Mouse (Mus musculus) lung, embryonic 14.5 days (tissue): ENCODE results near the gene Wasf1. TPM values are rescaled to one million over a fixed set of nuclear protein-coding genes. Genes with fewer than 3 reads are reported as not detected.

Source experiments
- ATAC-seq: fragments of 200-750 bp; cut with Nextera tagmentation; 2 replicates; pipeline ENCODE4 v1.8.0; 2017; ENCODE audit warnings: mild to moderate bottlenecking, moderate TSS enrichment, moderate library complexity; ENCODE audit not compliant: insufficient read depth
- DNase-seq: peaks from one replicate; pipeline ENCODE4 v3.0.0-alpha.2; 2015
- H3K27ac ChIP-seq: fragments of 300-500 bp; sonication (generic); 2 replicates; pipeline ENCODE4 v1.5.1; 2014; ENCODE audit warnings: low read depth, mild to moderate bottlenecking, moderate library complexity
- H3K27me3 ChIP-seq: fragments of 300-500 bp; sonication (generic); 2 replicates; pipeline ENCODE4 v1.6.1; 2014; ENCODE audit warnings: low read length, control low read depth; ENCODE audit not compliant: insufficient read depth
- H3K36me3 ChIP-seq: fragments of 300-500 bp; sonication (generic); 2 replicates; pipeline ENCODE4 v1.6.1; 2014; ENCODE audit warnings: control low read depth; ENCODE audit not compliant: insufficient read depth
- H3K4me1 ChIP-seq: fragments of 300-500 bp; sonication (generic); 2 replicates; pipeline ENCODE4 v1.6.1; 2014; ENCODE audit warnings: antibody characterized with exemption, control low read depth; ENCODE audit not compliant: insufficient read depth
- H3K4me2 ChIP-seq: fragments of 300-500 bp; sonication (generic); 2 replicates; pipeline ENCODE4 v1.6.1; 2014; ENCODE audit warnings: mild to moderate bottlenecking
- H3K4me3 ChIP-seq: fragments of 300-500 bp; sonication (generic); 2 replicates; pipeline ENCODE4 v1.5.1; 2014; ENCODE audit warnings: low read depth, low read length
- H3K9ac ChIP-seq: fragments of 300-500 bp; sonication (generic); 2 replicates; pipeline ENCODE4 v1.6.1; 2014
- H3K9me3 ChIP-seq: fragments of 300-500 bp; sonication (generic); 2 replicates; pipeline ENCODE4 v1.6.1; 2016; ENCODE audit warnings: low read depth, low read length, control low read depth
- CTCF ChIP-seq: IDR thresholded peaks from 2 replicates; pipeline ENCODE4 v1.5.1; 2016; ENCODE audit warnings: antibody characterized with exemption, low read depth
- WGBS: fragments of 180-500 bp; shearing (Covaris S2); extraction: QIAGEN DNeasy Blood & Tissue Kit; methylation state at CpG from one replicate; pipeline ENCODE4 v1.1.7; 2014; 5-methylcytosine and 5-hydroxymethylcytosine counted together
- polyA plus RNA-seq: library from polyadenylated mRNA; unstranded; fragments of >200 nt; fragmentation: Nextera tagmentation; extraction: Ambion mirVana; gene quantifications from 2 replicates; pipeline ENCODE4 v1.2.1, GENCODE M21; 2014

Wasf1 gene
- polyA plus RNA-seq, 1 experiment from 2014 or later = 17.8 TPM

- TF ChIP-seq CTCF = no peak
- WGBS = 63% methylated on average over 2 of the region's 2 CpGs
- DNase-seq (no peak), ATAC-seq (no peak)
- H3K9me3 ChIP-seq = no peaks in the 10 kb centered on the region
- H3K4me2 ChIP-seq = no peak overlapping the region
- H3K4me1 ChIP-seq = no peaks in the 10 kb centered on the region
- no peak overlapping the region for H3K9ac ChIP-seq
- no peaks in the 10 kb centered on the region for H3K36me3 ChIP-seq
- no peaks in the 10 kb centered on the region for H3K27me3 ChIP-seq
- no peak overlapping the region for H3K4me3 ChIP-seq
- H3K27ac ChIP-seq = no peak overlapping the region
These were observed 32.0 kb downstream of the Wasf1 start for GRCm38 (mm10) chr10:40915240-40915639.

DNA sequence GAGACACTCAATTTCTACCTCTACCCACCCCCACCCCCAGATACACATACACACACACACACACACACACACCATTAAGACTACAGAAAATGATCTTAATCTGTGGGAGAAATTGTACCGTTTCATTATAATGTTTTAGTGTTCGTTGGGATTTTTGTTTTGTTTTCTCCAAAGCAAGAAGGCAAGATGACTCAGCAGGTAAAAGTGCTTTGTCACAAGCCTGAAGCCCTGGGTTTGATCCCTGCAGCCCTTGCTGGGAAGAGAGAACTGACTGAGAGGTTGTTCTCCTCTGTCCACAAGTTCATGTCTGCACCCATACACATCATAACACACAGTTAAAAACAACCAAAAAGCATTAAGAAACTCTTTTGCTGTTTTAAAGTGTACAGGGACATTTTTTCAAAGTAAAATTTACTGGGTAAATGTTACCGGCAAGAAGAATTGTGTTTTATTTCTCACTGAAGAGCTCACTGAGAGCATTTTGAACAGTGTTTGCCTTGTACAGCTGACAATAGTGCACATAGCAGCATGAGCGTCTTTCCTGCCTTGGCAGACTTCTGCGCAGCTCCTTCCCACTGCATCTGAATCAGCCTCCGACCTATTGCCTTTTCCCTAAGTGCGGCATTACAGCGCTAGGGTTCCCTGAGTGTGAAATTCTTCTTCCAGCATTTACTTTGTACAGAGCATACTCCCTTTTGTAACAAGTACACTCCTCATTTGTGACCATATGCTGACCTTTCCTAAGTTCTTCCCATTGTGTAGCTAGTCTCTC is 35.6 kb downstream of the Wasf1 start:
- ATAC-seq (no peak), DNase-seq (no peak)
- no peaks in the 10 kb centered on the region for H3K27me3 ChIP-seq
- TF ChIP-seq CTCF = no peak
- WGBS = 78% methylated on average over 8 of the region's 8 CpGs
- H3K27ac ChIP-seq = no peak overlapping the region
- no peaks in the 10 kb centered on the region for H3K4me1 ChIP-seq
- H3K9ac ChIP-seq = no peak overlapping the region
- 0 out of 2 replicates have a peak, but pooled peaks cover 3% of the 10 kb centered on the region for H3K36me3 ChIP-seq
- no peaks in the 10 kb centered on the region for H3K9me3 ChIP-seq
- H3K4me3 ChIP-seq = no peak overlapping the region
- H3K4me2 ChIP-seq = no peak overlapping the region

- Histone ChIP-seq H3K4me3 (no peak overlapping the region), H3K9me3 (no peaks in the 10 kb centered on the region), H3K27ac (no peak overlapping the region), H3K4me2 (no peak overlapping the region), H3K4me1 (no peaks in the 10 kb centered on the region), H3K27me3 (no peaks in the 10 kb centered on the region), H3K36me3 (0 out of 2 replicates have a peak, but pooled peaks cover 3% of the 10 kb centered on the region), H3K9ac (no peak overlapping the region)
- 83% methylated on average over 6 of the region's 6 CpGs for WGBS
- ATAC-seq (no peak), DNase-seq (no peak)
- TF ChIP-seq CTCF = no peak
These were observed 36.2 kb downstream of the Wasf1 start for GRCm38 (mm10) chr10:40919464-40919863.

DNA sequence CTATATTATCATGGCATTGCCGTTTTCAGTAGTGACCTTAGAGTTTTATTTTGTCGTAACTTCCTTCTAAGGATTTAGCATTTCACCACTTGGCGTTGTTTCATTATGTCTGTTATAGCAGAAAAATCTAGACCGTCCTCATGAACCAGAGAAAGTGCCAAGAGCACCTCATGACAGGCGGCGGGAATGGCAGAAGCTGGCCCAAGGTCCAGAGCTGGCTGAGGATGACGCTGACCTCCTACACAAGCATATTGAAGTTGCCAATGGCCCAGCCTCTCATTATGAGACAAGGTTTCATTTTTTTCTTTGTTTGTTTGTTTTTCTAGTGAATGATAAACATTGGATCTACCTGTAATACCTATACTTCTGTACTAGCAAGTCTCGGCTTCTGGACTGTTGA is 49.7 kb downstream of the Wasf1 start:
- H3K36me3 ChIP-seq = peaks cover 27% of the 10 kb centered on the region; the same call in 1 of the 2 replicates
- no peak overlapping the region for H3K4me2 ChIP-seq
- no peak overlapping the region for H3K27ac ChIP-seq
- no peaks in the 10 kb centered on the region; the same call in 1 of the 2 replicates for H3K27me3 ChIP-seq
- no peaks in the 10 kb centered on the region for H3K9me3 ChIP-seq
- no peak overlapping the region for H3K4me3 ChIP-seq
- DNase-seq (no peak), ATAC-seq (no peak)
- WGBS = 89% methylated on average over 8 of the region's 8 CpGs
- no peak for TF ChIP-seq CTCF
- H3K9ac ChIP-seq = no peak overlapping the region
- no peaks in the 10 kb centered on the region for H3K4me1 ChIP-seq

GRCm38 (mm10) chr10:40936160-40936726 is 53.0 kb downstream of the Wasf1 start:
- Histone ChIP-seq H3K27ac (no peak overlapping the region), H3K4me3 (no peak overlapping the region), H3K36me3 (peaks cover 30% of the 10 kb centered on the region; the same call in 1 of the 2 replicates), H3K4me2 (no peak overlapping the region), H3K9me3 (no peaks in the 10 kb centered on the region), H3K9ac (no peak overlapping the region), H3K27me3 (no peaks in the 10 kb centered on the region; the same call in 1 of the 2 replicates), H3K4me1 (no peaks in the 10 kb centered on the region)
- no peak for DNase-seq
- WGBS = 76% methylated on average over 13 of the region's 13 CpGs
- no peak for TF ChIP-seq CTCF
- no peak for ATAC-seq

GRCm38 (mm10) chr10:40937569-40937968 is 54.3 kb downstream of the Wasf1 start:
- H3K4me2 ChIP-seq = no peak overlapping the region
- ATAC-seq = no peak
- H3K4me1 ChIP-seq = no peaks in the 10 kb centered on the region
- H3K27ac ChIP-seq = no peak overlapping the region
- peaks cover 30% of the 10 kb centered on the region; the same call in 1 of the 2 replicates for H3K36me3 ChIP-seq
- WGBS = 93% methylated on average over 20 of the region's 20 CpGs
- DNase-seq = no peak
- TF ChIP-seq CTCF = no peak
- H3K27me3 ChIP-seq = no peaks in the 10 kb centered on the region; the same call in 1 of the 2 replicates
- no peak overlapping the region for H3K4me3 ChIP-seq
- H3K9me3 ChIP-seq = no peaks in the 10 kb centered on the region
- no peak overlapping the region for H3K9ac ChIP-seq

- TF ChIP-seq CTCF = no peak
- DNase-seq (no peak), ATAC-seq (no peak)
- H3K9me3 ChIP-seq = no peaks in the 10 kb centered on the region
- 85% methylated on average over 4 of the region's 4 CpGs for WGBS
- no peak overlapping the region for H3K4me3 ChIP-seq
- H3K27ac ChIP-seq = no peak overlapping the region
- no peaks in the 10 kb centered on the region for H3K27me3 ChIP-seq
- H3K4me1 ChIP-seq = no peaks in the 10 kb centered on the region
- H3K4me2 ChIP-seq = no peak overlapping the region
- H3K9ac ChIP-seq = no peak overlapping the region
- peaks cover 11% of the 10 kb centered on the region; the same call in 1 of the 2 replicates for H3K36me3 ChIP-seq
These were observed 59.4 kb downstream of the Wasf1 start for GRCm38 (mm10) chr10:40942688-40943087.
